Mouse (Mus musculus): Measurements from ENCODE around the gene Cryl1.

- TF ChIP-seq CTCF (IDR thresholded peaks at IDR 0.05) (no peak), POLR2A (IDR thresholded peaks at IDR 0.05; ENCODE audit: insufficient read depth, low read depth, low read length) (no peak), EP300 (IDR thresholded peaks at IDR 0.05; ENCODE audit: insufficient read depth, low read depth, low read length) (no peak)
Measured at GRCm38 (mm10) chr14:57291399-57291942, 106.9 kb downstream of the Cryl1 start.
